Mouse (Mus musculus): ENCODE measurements around the gene Usp25. TPM values are rescaled to one million over a fixed set of nuclear protein-coding genes. Genes with fewer than 3 reads are reported as not detected.

The Usp25 gene
- total and polyA plus RNA-seq, 2 experiments from 2014 or later: 7.9 to 18.6 TPM

GRCm38 (mm10) chr16:77003900-77004299 is 9.6 kb upstream of the Usp25 start:
- TF ChIP-seq CTCF (IDR thresholded peaks at IDR 0.05; ENCODE audit: low read depth): no peak
- Histone ChIP-seq H3K36me3 (ENCODE audit: insufficient read depth) (no peaks in the 10 kb centered on the region), H3K27ac (ENCODE audit: low read depth, low read length) (no peak overlapping the region), H3K9me3 (ENCODE audit: low read length) (no peaks in the 10 kb centered on the region), H3K9ac (no peak overlapping the region), H3K27me3 (ENCODE audit: insufficient read depth, low read length) (no peaks in the 10 kb centered on the region), H3K4me2 (ENCODE audit: low read depth) (no peak overlapping the region), H3K4me1 (ENCODE audit: insufficient read depth) (no peaks in the 10 kb centered on the region), H3K4me3 (ENCODE audit: low read depth, low read length) (no peak overlapping the region)
- ATAC-seq: no peak
- 76% methylated on average over 3 of the region's 3 CpGs for WGBS
- DNase-seq: no peak

- Histone ChIP-seq H3K27ac (ENCODE audit: low read depth, low read length) (no peak overlapping the region), H3K4me3 (ENCODE audit: low read depth, low read length) (no peak overlapping the region), H3K9me3 (ENCODE audit: low read length) (no peaks in the 10 kb centered on the region), H3K4me1 (ENCODE audit: insufficient read depth) (no peaks in the 10 kb centered on the region; the same call in 1 of the 2 replicates), H3K27me3 (ENCODE audit: insufficient read depth, low read length) (no peaks in the 10 kb centered on the region), H3K4me2 (ENCODE audit: low read depth) (no peak overlapping the region), H3K9ac (no peak overlapping the region), H3K36me3 (ENCODE audit: insufficient read depth) (no peaks in the 10 kb centered on the region)
- DNase-seq: no peak
- no peak for ATAC-seq
- no peak for TF ChIP-seq CTCF (IDR thresholded peaks at IDR 0.05; ENCODE audit: low read depth)
- 85% methylated on average over 5 of the region's 5 CpGs for WGBS
Observed at GRCm38 (mm10) chr16:77009173-77009572, 4.3 kb upstream of the Usp25 start.

DNA sequence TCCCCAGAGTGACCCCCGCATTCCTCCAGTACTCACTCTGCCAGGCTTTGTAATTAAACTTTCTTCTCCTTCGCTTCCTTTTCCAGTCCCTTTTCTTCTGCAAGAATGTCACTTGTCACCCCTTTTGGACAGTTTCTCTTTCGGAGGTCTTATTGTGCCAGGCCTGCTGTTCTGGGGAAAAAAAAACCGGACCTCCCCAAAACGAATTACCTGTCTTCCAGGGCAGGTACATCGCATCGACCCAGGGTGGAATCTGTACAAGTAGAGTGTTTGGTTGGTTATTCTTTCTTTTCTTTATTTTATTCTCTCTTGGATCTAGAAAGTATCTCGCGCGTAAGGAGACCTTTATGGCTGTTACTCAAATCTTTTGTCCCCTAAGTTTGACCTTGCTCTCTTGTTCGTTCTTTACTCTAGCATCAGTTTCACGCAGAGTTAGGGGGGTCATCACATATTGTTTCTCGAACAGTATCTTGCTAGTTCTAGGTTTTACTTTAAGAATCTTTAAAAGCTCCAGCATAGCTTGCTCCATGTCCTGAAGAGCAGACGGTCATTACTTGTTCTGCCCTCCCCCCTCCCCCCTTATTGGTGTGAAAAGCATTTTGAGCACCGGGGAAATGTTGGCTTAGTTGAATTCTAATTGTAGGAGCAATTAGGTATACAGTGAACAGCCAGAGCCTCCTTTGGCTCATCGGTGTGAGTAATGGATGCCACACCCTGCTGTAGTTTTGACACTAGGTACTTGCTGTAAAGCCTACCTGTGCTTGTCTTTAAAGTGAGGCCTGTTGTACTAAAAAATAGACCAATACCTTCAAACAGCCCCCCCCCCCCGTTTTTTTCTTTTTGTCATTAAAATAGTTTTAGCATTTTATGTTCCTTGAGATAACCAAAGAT is 1.1 kb downstream of the Usp25 start:
- H3K9ac ChIP-seq: peak overlapping the region; percentile 74
- peak overlapping the region; percentile 76 for H3K4me2 ChIP-seq (ENCODE audit: low read depth)
- H3K27ac ChIP-seq (ENCODE audit: low read depth, low read length): peak overlapping the region; percentile 79; the same call in 1 of the 2 replicates
- WGBS: 2% methylated on average over 17 of the region's 17 CpGs
- no peaks in the 10 kb centered on the region for H3K36me3 ChIP-seq (ENCODE audit: insufficient read depth)
- ATAC-seq (no peak), DNase-seq (no peak)
- H3K4me3 ChIP-seq (ENCODE audit: low read depth, low read length): peak overlapping the region; percentile 79
- H3K4me1 ChIP-seq (ENCODE audit: insufficient read depth): peaks cover 8% of the 10 kb centered on the region
- H3K27me3 ChIP-seq (ENCODE audit: insufficient read depth, low read length): no peaks in the 10 kb centered on the region
- TF ChIP-seq CTCF (IDR thresholded peaks at IDR 0.05; ENCODE audit: low read depth): no peak
- no peaks in the 10 kb centered on the region for H3K9me3 ChIP-seq (ENCODE audit: low read length)

- Histone ChIP-seq H3K9me3 (ENCODE audit: low read length) (no peaks in the 10 kb centered on the region), H3K4me2 (ENCODE audit: low read depth) (peak overlapping the region; percentile 76), H3K27me3 (ENCODE audit: insufficient read depth, low read length) (no peaks in the 10 kb centered on the region), H3K27ac (ENCODE audit: low read depth, low read length) (no peak overlapping the region), H3K9ac (no peak overlapping the region), H3K4me3 (ENCODE audit: low read depth, low read length) (peak overlapping the region; percentile 79; the same call in 1 of the 2 replicates), H3K36me3 (ENCODE audit: insufficient read depth) (no peaks in the 10 kb centered on the region), H3K4me1 (ENCODE audit: insufficient read depth) (peaks cover 8% of the 10 kb centered on the region)
- ATAC-seq (no peak), DNase-seq (no peak)
- 57% methylated on average over 4 of the region's 4 CpGs for WGBS
- TF ChIP-seq CTCF (IDR thresholded peaks at IDR 0.05; ENCODE audit: low read depth): no peak
Observed at GRCm38 (mm10) chr16:77015380-77016346, 2.2 kb downstream of the Usp25 start.

DNA sequence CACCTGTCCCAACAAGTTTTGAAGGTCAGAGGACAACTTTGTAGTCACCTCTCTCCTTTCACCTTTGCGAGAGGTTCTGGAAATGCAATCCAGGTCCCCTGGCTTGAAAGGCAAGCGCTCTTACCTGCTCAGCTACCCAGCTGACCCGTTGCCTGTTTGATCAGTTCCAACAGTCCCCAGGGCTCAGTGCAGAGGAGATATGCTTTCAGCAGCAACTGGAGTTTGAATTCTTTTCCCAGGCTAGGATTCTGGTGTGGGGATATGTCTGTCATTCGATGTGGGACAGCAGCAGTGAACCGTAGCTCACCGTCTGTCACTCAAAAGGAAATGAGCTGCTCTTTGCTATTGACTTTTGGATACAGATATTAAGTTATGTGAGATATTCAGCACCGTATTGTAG is 4.4 kb downstream of the Usp25 start:
- Histone ChIP-seq H3K4me2 (ENCODE audit: low read depth) (no peak overlapping the region), H3K4me1 (ENCODE audit: insufficient read depth) (peaks cover 8% of the 10 kb centered on the region), H3K4me3 (ENCODE audit: low read depth, low read length) (no peak overlapping the region), H3K27ac (ENCODE audit: low read depth, low read length) (no peak overlapping the region), H3K9ac (no peak overlapping the region), H3K9me3 (ENCODE audit: low read length) (no peaks in the 10 kb centered on the region), H3K36me3 (ENCODE audit: insufficient read depth) (no peaks in the 10 kb centered on the region), H3K27me3 (ENCODE audit: insufficient read depth, low read length) (no peaks in the 10 kb centered on the region)
- WGBS: 86% methylated on average over 7 of the region's 7 CpGs
- TF ChIP-seq CTCF (IDR thresholded peaks at IDR 0.05; ENCODE audit: low read depth): no peak
- no peak for DNase-seq
- no peak for ATAC-seq

DNA sequence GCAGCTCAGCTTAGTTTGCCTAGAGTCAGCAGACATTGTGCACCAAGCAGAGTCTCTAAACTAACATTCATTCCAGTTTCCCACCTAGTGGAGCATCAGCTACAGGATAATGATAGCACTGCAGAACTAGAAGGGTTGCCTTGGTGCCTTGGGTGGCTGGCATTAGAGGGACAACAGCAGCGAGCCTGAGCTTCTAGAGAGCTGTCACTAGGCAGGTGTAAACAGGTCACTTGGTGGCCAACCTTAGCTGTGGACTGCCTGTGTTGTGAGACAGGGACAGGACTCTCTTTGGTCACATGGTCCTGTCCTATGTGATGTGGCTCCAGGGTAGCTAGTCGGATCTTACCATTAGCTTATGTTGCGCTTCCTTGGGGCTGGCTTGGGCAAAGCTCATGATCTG is 6.7 kb downstream of the Usp25 start:
- 76% methylated on average over 3 of the region's 3 CpGs for WGBS
- TF ChIP-seq CTCF (IDR thresholded peaks at IDR 0.05; ENCODE audit: low read depth): no peak
- no peaks in the 10 kb centered on the region for H3K27me3 ChIP-seq (ENCODE audit: insufficient read depth, low read length)
- no peak for ATAC-seq
- DNase-seq: no peak
- peaks cover 4% of the 10 kb centered on the region; the same call in 1 of the 2 replicates for H3K9me3 ChIP-seq (ENCODE audit: low read length)
- H3K9ac ChIP-seq: no peak overlapping the region
- no peak overlapping the region for H3K4me3 ChIP-seq (ENCODE audit: low read depth, low read length)
- no peak overlapping the region for H3K27ac ChIP-seq (ENCODE audit: low read depth, low read length)
- H3K36me3 ChIP-seq (ENCODE audit: insufficient read depth): no peaks in the 10 kb centered on the region
- 0 out of 2 replicates have a peak, but pooled peaks cover under 1% of the 10 kb centered on the region for H3K4me1 ChIP-seq (ENCODE audit: insufficient read depth)
- no peak overlapping the region for H3K4me2 ChIP-seq (ENCODE audit: low read depth)
